Mouse (Mus musculus) forebrain, embryonic 11.5 days (tissue): ENCODE results near the gene B830017H08Rik. TPM values are rescaled to one million over a fixed set of nuclear protein-coding genes. Genes with fewer than 3 reads are reported as not detected.

Source experiments
- ATAC-seq: fragments of 200-750 bp; cut with Nextera tagmentation; replicated peaks from 2 replicates; pipeline ENCODE4 v1.8.0; 2017; ENCODE audit warnings: moderate TSS enrichment; ENCODE audit not compliant: low FRiP score
- DNase-seq: peaks from one replicate; pipeline ENCODE4 v3.0.0-alpha.2; 2017; ENCODE audit warnings: low spot score
- H3K27ac ChIP-seq: fragments of 300-500 bp; sonication (generic); 2 replicates; pipeline ENCODE4 v1.5.1; 2014; ENCODE audit warnings: low read depth, low read length
- H3K27me3 ChIP-seq: fragments of 300-500 bp; sonication (generic); 2 replicates; pipeline ENCODE4 v1.6.1; 2014; ENCODE audit warnings: mild to moderate bottlenecking, low read length, mixed read lengths; ENCODE audit not compliant: control insufficient read depth, insufficient read depth
- H3K36me3 ChIP-seq: fragments of 300-500 bp; sonication (generic); 2 replicates; pipeline ENCODE4 v1.6.1; 2014; ENCODE audit warnings: mild to moderate bottlenecking, low read length, moderate library complexity, mixed read lengths; ENCODE audit not compliant: control insufficient read depth, insufficient read depth
- H3K4me1 ChIP-seq: fragments of 300-500 bp; sonication (generic); replicated peaks from 2 replicates; pipeline ENCODE4 v1.6.1; 2014; ENCODE audit warnings: low read length, mixed read lengths; ENCODE audit not compliant: control insufficient read depth, insufficient read depth
- H3K4me2 ChIP-seq: fragments of 300-500 bp; sonication (generic); 2 replicates; pipeline ENCODE4 v1.6.1; 2014; ENCODE audit warnings: low read depth, mild to moderate bottlenecking, low read length, moderate library complexity, mixed read lengths; ENCODE audit not compliant: severe bottlenecking
- H3K4me3 ChIP-seq: fragments of 300-500 bp; sonication (generic); 2 replicates; pipeline ENCODE4 v1.5.1; 2014; ENCODE audit warnings: low read depth, low read length
- H3K9ac ChIP-seq: fragments of 300-500 bp; sonication (generic); 2 replicates; pipeline ENCODE4 v1.6.1; 2014; ENCODE audit warnings: low read length
- H3K9me3 ChIP-seq: fragments of 300-500 bp; sonication (generic); 2 replicates; pipeline ENCODE4 v1.6.1; 2016; ENCODE audit warnings: low read length, mixed read lengths; ENCODE audit not compliant: control insufficient read depth
- WGBS: fragments of 180-500 bp; shearing (Covaris S2); extraction: QIAGEN DNeasy Blood & Tissue Kit; methylation state at CpG from one replicate; pipeline ENCODE4 v1.1.7; 2014; 5-methylcytosine and 5-hydroxymethylcytosine counted together
- polyA plus RNA-seq: library from polyadenylated mRNA; unstranded; fragments of >200 nt; fragmentation: Nextera tagmentation; extraction: Ambion mirVana; gene quantifications from 2 replicates; pipeline ENCODE4 v1.2.1, GENCODE M21; 2014

B830017H08Rik gene
- polyA plus RNA-seq, 1 experiment from 2014 or later, result not detected

DNA sequence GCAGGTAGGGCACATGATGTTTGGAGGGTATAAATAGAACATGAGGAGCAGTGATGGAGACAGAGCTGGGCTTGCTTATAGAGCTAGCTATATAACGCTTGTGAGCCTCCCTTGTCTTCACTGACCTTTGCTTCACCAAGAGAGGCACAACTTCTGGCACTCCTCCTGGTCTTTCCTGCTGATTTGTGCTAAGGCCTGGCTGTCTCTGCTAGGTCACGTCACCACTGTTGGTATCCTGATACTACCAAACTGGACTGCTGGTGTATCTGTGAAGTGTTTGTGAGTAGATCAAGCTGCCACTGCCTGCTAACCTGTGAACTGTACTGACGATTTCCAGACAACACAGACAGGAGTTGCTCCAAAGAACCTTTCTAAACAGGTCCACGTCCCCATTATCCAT lies 42.3 kb downstream of the B830017H08Rik start:
- no peaks in the 10 kb centered on the region for H3K9me3 ChIP-seq
- no peak overlapping the region for H3K27ac ChIP-seq
- H3K36me3 ChIP-seq, result no peaks in the 10 kb centered on the region; the same call in none of the 2 replicates
- no peaks in the 10 kb centered on the region for H3K27me3 ChIP-seq
- H3K9ac ChIP-seq, result no peak overlapping the region
- no peaks in the 10 kb centered on the region for H3K4me1 ChIP-seq
- DNase-seq (no peak), ATAC-seq (no peak)
- 90% methylated on average over 4 of the region's 4 CpGs for WGBS
- H3K4me2 ChIP-seq, result no peak overlapping the region
- no peak overlapping the region for H3K4me3 ChIP-seq

DNA sequence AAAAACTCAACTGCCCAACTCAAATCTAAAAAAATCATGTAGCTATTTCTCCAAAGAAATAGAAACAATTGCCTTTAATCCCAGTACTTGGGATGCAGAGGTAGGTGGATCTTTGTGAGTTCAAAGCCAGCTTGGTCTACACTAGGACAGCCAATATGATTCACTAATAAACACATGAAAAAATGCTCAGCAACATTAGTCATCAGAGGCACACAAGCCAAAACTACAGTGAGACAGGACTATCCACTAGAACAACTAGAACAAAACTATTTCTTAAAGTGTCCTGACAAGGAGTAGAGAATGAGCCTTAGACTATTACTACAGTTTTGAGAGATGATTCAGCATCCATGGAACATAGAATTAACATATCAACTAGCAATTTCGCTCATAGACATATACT lies 43.2 kb downstream of the B830017H08Rik start:
- ATAC-seq, result no peak
- Histone ChIP-seq H3K4me1 (no peaks in the 10 kb centered on the region), H3K36me3 (no peaks in the 10 kb centered on the region; the same call in 1 of the 2 replicates), H3K9ac (no peak overlapping the region), H3K4me3 (no peak overlapping the region), H3K9me3 (no peaks in the 10 kb centered on the region), H3K27ac (no peak overlapping the region), H3K27me3 (no peaks in the 10 kb centered on the region), H3K4me2 (no peak overlapping the region)
- 98% methylated on average over 1 of the region's 1 CpGs for WGBS
- no peak for DNase-seq

DNA sequence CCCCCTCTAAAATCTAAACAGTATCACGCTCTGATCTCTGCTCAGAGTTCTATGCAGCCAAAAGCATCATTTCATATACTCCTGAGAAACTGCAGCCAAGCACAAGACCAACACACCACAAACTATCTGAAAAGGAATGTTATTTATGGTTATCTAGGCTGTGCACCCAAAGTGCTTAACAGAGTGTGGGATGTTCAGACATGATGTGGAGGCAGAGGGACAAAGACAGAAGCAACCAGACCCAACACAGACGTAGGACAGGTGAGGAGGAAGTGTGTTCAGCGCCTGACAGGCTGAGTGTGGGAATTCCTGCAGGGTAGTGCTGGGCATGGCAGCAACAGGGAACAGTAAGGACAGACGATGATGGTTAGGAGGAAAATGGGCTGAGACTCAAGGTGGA lies 46.6 kb downstream of the B830017H08Rik start:
- DNase-seq (no peak), ATAC-seq (no peak)
- Histone ChIP-seq H3K4me3 (no peak overlapping the region), H3K27me3 (no peaks in the 10 kb centered on the region), H3K9ac (no peak overlapping the region), H3K9me3 (no peaks in the 10 kb centered on the region), H3K4me2 (no peak overlapping the region), H3K4me1 (no peaks in the 10 kb centered on the region), H3K27ac (no peak overlapping the region), H3K36me3 (no peaks in the 10 kb centered on the region; the same call in 1 of the 2 replicates)
- WGBS, result 96% methylated on average over 4 of the region's 4 CpGs

GRCm38 (mm10) chr16:17882196-17882595 lies 49.3 kb downstream of the B830017H08Rik start:
- Histone ChIP-seq H3K9ac (no peak overlapping the region), H3K4me3 (no peak overlapping the region), H3K4me2 (no peak overlapping the region), H3K9me3 (no peaks in the 10 kb centered on the region), H3K27me3 (no peaks in the 10 kb centered on the region), H3K36me3 (no peaks in the 10 kb centered on the region; the same call in 1 of the 2 replicates), H3K27ac (no peak overlapping the region), H3K4me1 (0 out of 2 replicates have a peak, but pooled peaks cover 2% of the 10 kb centered on the region)
- DNase-seq (no peak), ATAC-seq (no peak)

DNA sequence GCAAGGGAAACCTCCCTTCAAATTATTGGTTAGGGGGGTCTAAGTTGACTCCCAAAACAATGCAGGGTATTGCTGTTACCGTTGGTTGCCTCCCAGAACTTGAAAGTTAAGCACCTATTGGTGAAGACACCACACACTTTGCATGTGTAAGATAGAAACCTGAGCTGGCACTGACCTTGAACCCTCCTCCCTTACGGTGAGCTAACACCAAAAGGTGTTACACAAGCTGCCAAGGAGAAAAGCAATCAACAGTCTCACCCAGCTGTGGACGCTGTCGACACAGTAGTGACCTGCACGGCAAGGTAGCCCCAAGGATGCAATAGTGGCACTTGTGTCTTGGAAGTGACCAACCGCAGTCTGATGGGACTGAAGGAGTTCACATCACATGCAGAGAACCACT lies 51.2 kb downstream of the B830017H08Rik start:
- ATAC-seq (no peak), DNase-seq (no peak)
- Histone ChIP-seq H3K4me3 (no peak overlapping the region), H3K4me2 (no peak overlapping the region), H3K9me3 (no peaks in the 10 kb centered on the region), H3K36me3 (no peaks in the 10 kb centered on the region), H3K9ac (no peak overlapping the region), H3K4me1 (0 out of 2 replicates have a peak, but pooled peaks cover 2% of the 10 kb centered on the region), H3K27ac (no peak overlapping the region), H3K27me3 (no peaks in the 10 kb centered on the region)
- WGBS, result 93% methylated on average over 6 of the region's 6 CpGs

Other genes with a start within 250 kb of the B830017H08Rik start
- gene Slc7a4, start 249.9 kb upstream of the B830017H08Rik start, polyA plus RNA-seq, result 3.1 and 4.0 TPM in 2 replicates
- 61.1 and 69.1 TPM in 2 replicates for gene Smpd4, start 213.8 kb upstream of the B830017H08Rik start, polyA plus RNA-seq
- 5.3 and 7.9 TPM in 2 replicates for gene Ccdc74a, start 186.7 kb upstream of the B830017H08Rik start, polyA plus RNA-seq
- 48.1 and 50.9 TPM in 2 replicates for gene Med15, start 100.2 kb upstream of the B830017H08Rik start, polyA plus RNA-seq
- gene Klhl22, start 73.5 kb upstream of the B830017H08Rik start, polyA plus RNA-seq, result 54.6 and 57.7 TPM in 2 replicates
- gene Scarf2, start 35.8 kb upstream of the B830017H08Rik start, polyA plus RNA-seq, result 7.4 and 7.9 TPM in 2 replicates
- gene Car15, start 5.2 kb downstream of the B830017H08Rik start, polyA plus RNA-seq, result 4.3 and 4.6 TPM in 2 replicates
- gene Gm20518, start 58.5 kb downstream of the B830017H08Rik start, polyA plus RNA-seq, result 0.32 and 0.51 TPM in 2 replicates
- not detected in 2 replicates for gene Tssk1, start 61.1 kb downstream of the B830017H08Rik start, polyA plus RNA-seq
- gene Dgcr2, start 65.4 kb downstream of the B830017H08Rik start, polyA plus RNA-seq, result 112 TPM in 2 replicates
- gene Tssk2, start 65.5 kb downstream of the B830017H08Rik start, polyA plus RNA-seq, result 0.52 TPM in 1 of 2 replicates, not detected in the other
- 50.2 and 54.3 TPM in 2 replicates for gene Ess2, start 78.2 kb downstream of the B830017H08Rik start, polyA plus RNA-seq
- gene Gsc2, start 81.9 kb downstream of the B830017H08Rik start, polyA plus RNA-seq, result 0.23 TPM in 1 of 2 replicates, not detected in the other
- gene Slc25a1, start 95.1 kb downstream of the B830017H08Rik start, polyA plus RNA-seq, result 105 and 107 TPM in 2 replicates
- gene Vpreb2, start 147.3 kb downstream of the B830017H08Rik start, polyA plus RNA-seq, result not detected in 2 replicates
- gene Dgcr6, start 219.7 kb downstream of the B830017H08Rik start, polyA plus RNA-seq, result 134 and 148 TPM in 2 replicates